Mouse (Mus musculus) v-Abl transformed pro-B cells (cell line): Measurements from ENCODE around the gene Pik3r2.

Source experiments
- in situ Hi-C, 2 experiments: fragments of 400-800 bp; cut with MboI; formaldehyde crosslinking; loops; one replicate each; pipeline ENCODE4 v1.15.1; 2025; ENCODE audit not compliant: unreplicated experiment in 2 of 2

Pik3r2 gene

DNA sequence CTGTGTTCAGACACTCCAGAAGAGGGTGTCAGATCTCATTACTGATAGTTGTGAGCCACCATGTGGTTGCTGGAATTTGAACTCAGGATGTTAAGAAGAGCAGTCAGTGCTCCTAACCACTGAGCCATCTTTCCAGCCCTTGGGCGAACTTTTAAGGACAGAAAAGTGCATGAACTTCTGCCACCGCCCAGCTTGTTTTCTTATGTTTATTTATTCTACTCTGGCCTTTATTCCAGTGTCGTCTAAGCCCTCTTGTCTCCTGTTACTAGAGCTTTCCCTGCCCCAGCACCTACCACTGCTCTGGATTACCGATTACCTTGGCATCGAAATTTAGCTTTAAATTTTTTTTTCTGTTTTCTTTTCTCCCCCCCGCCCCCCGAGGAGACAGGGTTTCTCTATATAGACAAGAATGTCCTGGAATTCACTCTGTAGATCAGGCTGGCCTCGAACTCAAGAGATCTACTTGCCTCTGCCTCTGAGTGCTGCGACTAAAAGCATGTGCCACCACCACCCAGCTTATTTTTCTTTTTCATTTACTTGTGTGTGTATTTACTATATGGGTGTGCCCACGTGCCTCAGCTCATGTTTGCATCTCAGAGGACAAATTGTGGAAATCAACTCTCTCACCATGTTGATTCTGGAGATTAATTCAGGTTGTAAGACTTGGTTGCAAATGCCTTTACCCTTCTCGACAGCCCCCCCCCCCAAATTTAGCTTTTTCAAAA lies 26.4 kb upstream of the Pik3r2 start:
- in situ Hi-C loops, result loop anchor here (5.0 kb wide), 2 partner anchors 34 to 36 kb away; partner anchors contain the start of gene Arrdc2 (in 2 of the 2)

GRCm38 (mm10) chr8:70801830-70802229 lies 25.3 kb upstream of the Pik3r2 start:
- in situ Hi-C loops, result loop anchor here (5.0 kb wide), 2 partner anchors 35 kb away; partner anchors contain the start of gene Arrdc2 (in 2 of the 2)

DNA sequence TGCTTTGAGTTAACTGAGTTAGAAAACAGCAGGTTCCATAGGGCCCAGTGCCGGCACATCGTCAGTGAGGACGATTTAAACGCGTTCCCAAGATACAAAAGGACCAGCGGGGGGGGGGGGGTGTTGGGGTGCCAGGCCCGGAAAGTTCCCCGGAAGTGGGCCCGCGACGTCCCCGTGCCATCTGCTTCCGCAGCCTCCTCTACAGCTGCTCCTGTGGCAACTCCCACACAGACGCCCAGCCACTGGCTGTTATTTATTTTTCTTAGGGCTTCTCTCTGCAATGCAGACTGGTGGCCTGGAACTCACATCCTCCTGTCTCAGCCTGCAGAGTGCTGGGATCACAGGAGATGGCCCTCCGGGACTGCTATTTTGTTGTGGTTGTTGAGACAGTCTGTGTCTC lies 24.6 kb upstream of the Pik3r2 start:
- in situ Hi-C loops, result loop anchor here (5.0 kb wide), 2 partner anchors 34 to 36 kb away; partner anchors contain the start of gene Arrdc2 (in 2 of the 2)

DNA sequence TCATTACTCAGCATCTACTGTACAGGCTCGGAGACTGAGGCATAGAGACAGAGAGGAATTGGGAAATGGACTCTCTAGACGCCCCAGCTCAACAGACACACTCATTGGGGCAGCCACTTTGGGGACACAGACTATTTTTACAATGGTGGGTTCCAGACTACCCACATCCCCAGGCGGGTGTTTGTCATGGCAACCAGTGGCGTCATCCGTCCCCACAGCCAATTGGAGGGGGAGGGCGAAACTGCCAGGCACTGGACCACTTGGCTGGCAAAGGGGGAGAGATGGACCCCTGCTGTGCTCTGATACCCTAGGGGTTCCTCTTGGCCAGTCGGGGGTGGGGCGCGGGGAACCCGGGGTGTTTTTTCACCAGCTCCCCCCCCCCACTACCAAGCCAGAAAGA lies 24.1 kb upstream of the Pik3r2 start:
- in situ Hi-C loops, result loop anchor here (5.0 kb wide), 2 partner anchors 33 to 37 kb away; partner anchors contain the start of gene Arrdc2 (in 2 of the 2)

GRCm38 (mm10) chr8:70798281-70798680 lies 21.8 kb upstream of the Pik3r2 start:
- in situ Hi-C loops, result no loop called here

- in situ Hi-C loops, result no loop called here
These were observed 20.9 kb upstream of the Pik3r2 start for GRCm38 (mm10) chr8:70797081-70798070.

DNA sequence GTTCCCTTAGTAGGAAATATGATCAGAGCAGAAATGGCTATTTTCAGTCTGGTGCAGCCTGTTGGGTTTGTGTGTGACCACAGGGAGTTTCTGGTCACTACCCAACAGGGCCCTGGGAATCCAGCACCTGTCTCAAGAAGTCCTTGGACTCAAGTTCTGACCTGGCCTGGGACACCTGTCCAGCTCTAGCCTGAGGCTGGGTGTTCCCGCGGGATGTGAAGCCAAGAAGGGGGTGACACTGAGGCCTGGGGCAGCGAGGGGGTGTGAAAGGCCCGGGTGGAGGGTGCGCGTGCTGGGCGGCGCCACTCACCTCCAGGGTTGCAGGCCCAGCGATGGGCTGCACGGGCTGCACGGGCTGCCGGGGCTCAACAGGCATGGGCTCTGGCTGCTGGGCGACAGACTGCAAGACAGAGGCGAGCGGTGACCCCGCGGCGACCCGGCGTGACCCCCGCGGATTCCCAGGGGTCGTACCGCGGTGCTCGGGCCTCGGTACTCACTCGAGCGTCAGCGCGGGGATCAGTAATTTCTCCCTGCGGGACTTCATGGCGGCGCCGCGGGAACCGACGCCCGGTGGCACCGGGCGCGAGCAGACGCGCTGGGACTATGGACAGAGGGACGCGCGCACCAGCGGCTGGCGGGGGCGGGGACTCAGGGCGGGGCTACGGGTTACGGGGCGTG lies 20.0 kb upstream of the Pik3r2 start:
- in situ Hi-C loops, result no loop called here

DNA sequence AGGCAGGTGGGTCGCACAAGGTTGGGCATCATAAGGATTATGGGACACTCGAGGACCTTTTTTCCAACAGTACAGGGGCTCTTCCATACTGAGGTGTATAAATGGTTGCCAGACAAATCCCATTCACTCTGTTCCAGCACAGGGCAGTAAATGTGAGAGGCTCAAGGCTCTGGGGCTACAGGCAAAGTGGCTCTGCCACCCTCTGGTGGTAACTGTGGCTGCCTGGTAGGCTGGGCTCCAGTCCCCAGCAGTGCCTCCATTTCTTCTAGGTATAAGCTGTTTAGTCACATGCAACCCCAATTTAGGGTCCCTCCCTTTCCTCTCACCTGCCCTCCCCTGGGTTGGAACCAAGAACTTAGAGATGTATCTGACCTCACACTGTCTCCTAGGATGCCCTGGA lies 18.9 kb upstream of the Pik3r2 start:
- in situ Hi-C loops, result no loop called here

DNA sequence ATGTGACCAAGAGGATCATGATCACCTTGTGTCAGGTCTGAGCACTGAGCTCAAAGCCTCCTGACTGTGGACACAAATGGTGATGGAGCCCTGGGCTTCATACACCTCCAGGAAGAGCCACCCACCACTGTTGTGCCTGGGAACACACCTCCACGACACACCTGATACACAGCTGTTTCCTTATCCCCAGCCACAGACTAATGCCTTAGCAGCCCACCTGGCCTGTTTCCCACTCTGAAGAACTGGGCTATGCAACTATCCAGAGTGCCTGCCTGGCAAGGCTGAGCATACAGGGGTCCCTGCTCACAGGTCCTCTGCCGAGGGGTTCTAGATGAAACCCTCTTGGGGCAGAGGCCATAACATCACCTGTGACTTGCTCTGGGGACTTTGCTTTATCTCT lies 17.7 kb upstream of the Pik3r2 start:
- in situ Hi-C loops, result no loop called here

GRCm38 (mm10) chr8:70792700-70793099 lies 16.2 kb upstream of the Pik3r2 start:
- in situ Hi-C loops, result no loop called here

DNA sequence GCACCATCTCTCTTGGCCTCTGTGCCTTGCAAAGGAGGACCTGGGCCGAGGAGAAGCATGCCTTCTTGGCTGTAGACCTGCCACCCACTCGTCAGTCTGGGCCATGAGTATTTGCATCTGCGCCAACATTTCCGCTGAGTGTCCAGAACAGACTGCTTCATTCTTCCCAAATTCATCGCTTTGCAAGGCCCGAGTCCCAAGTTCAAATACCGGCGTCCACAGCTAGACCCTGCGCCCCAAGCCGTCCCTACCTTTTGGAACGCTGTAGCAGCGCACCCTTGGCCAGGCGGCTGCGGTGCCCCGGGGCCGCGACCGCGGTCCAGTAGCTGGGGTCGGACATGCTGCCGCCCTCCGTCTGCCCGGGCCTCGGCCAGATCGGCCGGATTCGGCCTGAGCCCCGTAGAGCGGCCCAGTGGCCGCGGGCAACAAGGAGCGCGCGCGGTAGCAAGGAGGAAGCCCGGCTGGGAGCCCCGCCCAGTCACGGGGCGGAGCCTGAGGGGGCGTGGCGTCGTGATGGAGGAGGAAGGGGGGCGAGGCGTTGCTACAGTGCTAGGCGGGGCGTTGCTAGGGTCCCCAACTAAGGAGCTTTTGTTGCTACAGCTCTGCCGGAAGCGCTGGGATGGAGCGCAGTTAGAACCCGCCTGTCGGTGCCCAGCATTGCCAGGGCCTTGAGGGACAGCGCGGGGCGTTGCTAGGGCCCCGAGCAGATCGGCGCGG lies 15.6 kb upstream of the Pik3r2 start:
- in situ Hi-C loops, result no loop called here

GRCm38 (mm10) chr8:70791294-70791701 lies 14.8 kb upstream of the Pik3r2 start:
- in situ Hi-C loops, result no loop called here

GRCm38 (mm10) chr8:70790846-70791245 lies 14.3 kb upstream of the Pik3r2 start:
- in situ Hi-C loops, result no loop called here

GRCm38 (mm10) chr8:70789046-70789445 lies 12.5 kb upstream of the Pik3r2 start:
- in situ Hi-C loops, result no loop called here

- in situ Hi-C loops, result no loop called here
These were observed 11.6 kb upstream of the Pik3r2 start for GRCm38 (mm10) chr8:70787941-70788667.

- in situ Hi-C loops, result no loop called here
These were observed 10.5 kb upstream of the Pik3r2 start for GRCm38 (mm10) chr8:70787051-70787445.

DNA sequence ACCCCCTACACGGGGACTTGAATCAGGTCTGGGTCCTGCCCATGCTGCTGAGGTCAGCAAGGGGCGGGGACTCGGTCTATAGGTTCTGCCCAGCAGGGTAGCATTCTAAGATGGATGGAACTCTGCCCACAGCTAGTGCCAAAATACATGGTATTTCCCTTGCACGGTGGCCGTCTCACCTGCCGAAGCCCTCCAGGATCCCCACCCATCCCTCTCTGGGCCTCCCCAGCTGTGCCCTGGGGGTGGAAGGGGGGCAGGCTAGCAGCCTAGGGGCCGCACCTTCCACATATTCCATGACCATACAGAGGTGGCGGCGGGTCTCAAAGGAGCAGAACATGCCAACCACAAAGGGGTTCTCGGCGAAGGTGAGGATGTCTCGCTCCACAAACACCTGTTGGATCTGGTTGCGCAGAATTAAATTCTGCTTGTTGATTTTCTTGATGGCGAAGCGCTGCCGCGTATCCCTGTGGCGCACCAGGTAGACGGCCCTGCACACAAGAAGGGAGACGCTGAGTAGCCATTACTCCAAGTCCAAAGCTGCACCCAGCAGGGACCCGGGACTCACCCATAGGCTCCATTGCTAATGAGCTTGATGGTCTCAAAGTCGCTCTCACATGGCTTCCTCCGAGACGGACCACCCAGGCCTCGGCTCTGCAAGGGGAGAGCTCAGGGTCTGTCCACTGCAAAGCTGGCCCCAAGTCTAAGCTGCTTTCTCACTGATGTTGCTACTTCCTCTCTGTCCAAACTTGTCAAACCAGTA lies 10.0 kb upstream of the Pik3r2 start:
- in situ Hi-C loops, result no loop called here

DNA sequence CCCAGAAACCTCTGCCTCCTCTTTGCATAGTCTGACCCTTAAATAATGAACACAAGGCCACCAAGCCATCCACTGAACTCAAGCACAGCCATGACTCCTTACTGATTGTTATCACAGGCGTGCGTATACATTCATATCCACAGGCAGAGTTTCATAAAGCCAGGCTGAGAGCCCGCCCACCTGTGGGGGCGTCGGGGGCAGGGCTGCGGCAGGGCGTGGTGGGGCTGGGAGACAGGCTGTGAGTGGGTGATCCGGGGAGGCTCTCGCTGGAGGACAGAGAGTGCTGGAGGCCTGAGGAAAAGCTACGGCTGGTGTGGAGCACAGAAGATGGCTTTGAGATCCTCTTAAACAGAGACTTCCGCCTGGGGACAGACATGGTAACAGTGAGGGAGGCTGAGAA lies 3.6 kb upstream of the Pik3r2 start:
- in situ Hi-C loops, result no loop called here
